Mouse (Mus musculus) CH12.LX (cell line): ENCODE measurements around the gene Slc12a6. TPM values are rescaled to one million over a fixed set of nuclear protein-coding genes. Genes with fewer than 3 reads are reported as not detected.

ENCODE experiments used
- DNase-seq: peaks from one replicate; pipeline ENCODE4 v3.0.0-alpha.2; 2013; ENCODE audit errors: extremely low read depth
- H3K27ac ChIP-seq: 2 replicates; pipeline ENCODE4 v1.5.1; 2012; ENCODE audit warnings: low read depth, mild to moderate bottlenecking, control low read depth, moderate library complexity; ENCODE audit not compliant: insufficient read depth
- H3K27me3 ChIP-seq: replicated peaks from 2 replicates; pipeline ENCODE3; 2012; ENCODE audit warnings: inconsistent platforms
- H3K36me3 ChIP-seq, 2 experiments: replicated peaks in 1 of 2; 2 replicates each; pipeline versions ENCODE3 to v1.6.1; 2012; ENCODE audit warnings: inconsistent platforms in 1 of 2, low read length in 1 of 2, mild to moderate bottlenecking in 1 of 2, mixed read lengths in 1 of 2, moderate library complexity in 1 of 2; ENCODE audit not compliant: control insufficient read depth in 1 of 2, insufficient read depth in 1 of 2
- H3K4me1 ChIP-seq, 2 experiments: 2 replicates each; pipeline ENCODE4 v1.6.1; 2012; ENCODE audit warnings: inconsistent platforms in 1 of 2, moderate library complexity in 1 of 2; ENCODE audit not compliant: insufficient read depth in 2 of 2, control insufficient read depth in 1 of 2
- H3K4me2 ChIP-seq: 2 replicates; pipeline ENCODE4 v1.6.1; 2012; ENCODE audit warnings: low read depth, mild to moderate bottlenecking, control low read depth; ENCODE audit not compliant: poor library complexity, insufficient read depth, severe bottlenecking
- H3K4me3 ChIP-seq, 3 experiments: fragments of 150-350 bp in 1 of 3; sonication (generic) in 1 of 3; replicated peaks in 1 of 3; 2 replicates each; pipeline versions ENCODE3 to v1.5.1; 2011 to 2012; ENCODE audit warnings: low read depth in 2 of 3, low read length in 2 of 3, mild to moderate bottlenecking in 2 of 3, moderate library complexity in 2 of 3, control low read depth in 1 of 3, improper control_type of control experiment in 1 of 3, inconsistent platforms in 1 of 3, mixed read lengths in 1 of 3; ENCODE audit not compliant: poor library complexity in 1 of 3
- H3K79me2 ChIP-seq: replicated peaks from 2 replicates; pipeline ENCODE4 v1.6.1; 2012; ENCODE audit warnings: mild to moderate bottlenecking, moderate library complexity; ENCODE audit not compliant: control insufficient read depth, poor library complexity, insufficient read depth, severe bottlenecking; ENCODE audit errors: extremely low read depth
- H3K9ac ChIP-seq: 2 replicates; pipeline ENCODE4 v1.6.1; 2012; ENCODE audit warnings: low read depth, mild to moderate bottlenecking, control low read depth, moderate library complexity; ENCODE audit not compliant: insufficient read depth
- H3K9me3 ChIP-seq: replicated peaks from 2 replicates; pipeline ENCODE3; 2012; ENCODE audit warnings: low read length, inconsistent platforms, mixed read lengths
- BHLHE40 ChIP-seq: IDR thresholded peaks from 2 replicates; pipeline ENCODE4 v1.6.1; 2011; ENCODE audit warnings: mild to moderate bottlenecking, low read depth, low read length, improper control_type of control experiment
- CHD1 ChIP-seq: IDR thresholded peaks from 2 replicates; pipeline ENCODE4 v1.6.1; 2012; ENCODE audit warnings: low read depth, low read length, improper control_type of control experiment, inconsistent platforms
- CTCF ChIP-seq, 2 experiments: IDR thresholded peaks in 1 of 2; conservative IDR thresholded peaks in 1 of 2; 2 replicates each; pipeline ENCODE4 v1.5.1; 2011 to 2012; ENCODE audit warnings: low read depth in 2 of 2, low read length in 2 of 2, improper control_type of control experiment in 1 of 2, inconsistent platforms in 1 of 2, mild to moderate bottlenecking in 1 of 2, moderate library complexity in 1 of 2
- E2F4 ChIP-seq: IDR thresholded peaks from 2 replicates; pipeline ENCODE4 v1.6.1; 2011; ENCODE audit warnings: low read depth, low read length, improper control_type of control experiment; ENCODE audit not compliant: insufficient replicate concordance
- ELF1 ChIP-seq: IDR thresholded peaks from 2 replicates; pipeline ENCODE4 v1.6.1; 2014; ENCODE audit warnings: low read depth, mild to moderate bottlenecking, inconsistent platforms, low read length, improper control_type of control experiment
- ETS1 ChIP-seq: conservative IDR thresholded peaks from 2 replicates; pipeline ENCODE4 v1.6.1; 2012; ENCODE audit warnings: low read depth, mild to moderate bottlenecking, inconsistent platforms, low read length, improper control_type of control experiment, moderate library complexity
- HCFC1 ChIP-seq: IDR thresholded peaks from 2 replicates; pipeline ENCODE4 v1.6.1; 2012; ENCODE audit warnings: low read depth, mild to moderate bottlenecking, inconsistent platforms, low read length, improper control_type of control experiment
- IRF4 ChIP-seq: IDR thresholded peaks from 2 replicates; pipeline ENCODE4 v1.6.1; 2014; ENCODE audit warnings: low read depth, mild to moderate bottlenecking, inconsistent platforms, low read length, improper control_type of control experiment
- JUN ChIP-seq: IDR thresholded peaks from 2 replicates; pipeline ENCODE4 v1.6.1; 2011; ENCODE audit warnings: low read depth, mild to moderate bottlenecking, low read length, improper control_type of control experiment, moderate library complexity; ENCODE audit not compliant: insufficient read depth
- KAT2A ChIP-seq: IDR thresholded peaks from 2 replicates; pipeline ENCODE4 v1.6.1; 2012; ENCODE audit warnings: low read length, improper control_type of control experiment, inconsistent platforms; ENCODE audit not compliant: insufficient replicate concordance
- MAFK ChIP-seq: IDR thresholded peaks from 2 replicates; pipeline ENCODE4 v1.6.1; 2011; ENCODE audit warnings: low read length, improper control_type of control experiment; ENCODE audit not compliant: insufficient replicate concordance
- MAX ChIP-seq: IDR thresholded peaks from 2 replicates; pipeline ENCODE4 v1.6.1; 2011; ENCODE audit warnings: low read length, improper control_type of control experiment
- MEF2A ChIP-seq: IDR thresholded peaks from 2 replicates; pipeline ENCODE4 v1.6.1; 2014; ENCODE audit warnings: low read depth, mild to moderate bottlenecking, inconsistent platforms, low read length, improper control_type of control experiment, borderline replicate concordance
- MXI1 ChIP-seq: IDR thresholded peaks from 2 replicates; pipeline ENCODE4 v1.6.1; 2011; ENCODE audit warnings: mild to moderate bottlenecking, low read depth, low read length, improper control_type of control experiment
- MYC ChIP-seq: IDR thresholded peaks from 2 replicates; pipeline ENCODE4 v1.6.1; 2011; ENCODE audit warnings: low read depth, mild to moderate bottlenecking, improper control_type of control experiment, low read length
- NELFE ChIP-seq: IDR thresholded peaks from 2 replicates; pipeline ENCODE4 v1.6.1; 2011; ENCODE audit warnings: low read depth, low read length, improper control_type of control experiment
- NRF1 ChIP-seq: IDR thresholded peaks from 2 replicates; pipeline ENCODE4 v1.6.1; 2014; ENCODE audit warnings: low read depth, mild to moderate bottlenecking, inconsistent platforms, low read length, improper control_type of control experiment, moderate library complexity
- PAX5 ChIP-seq: IDR thresholded peaks from 2 replicates; pipeline ENCODE4 v1.6.1; 2012; ENCODE audit warnings: low read length, inconsistent platforms, mixed read lengths
- POLR2A ChIP-seq: IDR thresholded peaks from 2 replicates; pipeline ENCODE4 v1.6.1; 2011; ENCODE audit warnings: low read depth, mild to moderate bottlenecking, improper control_type of control experiment, low read length
- POLR2AphosphoS2 ChIP-seq: IDR thresholded peaks from 2 replicates; pipeline ENCODE4 v1.6.1; 2011; ENCODE audit warnings: low read depth, low read length, improper control_type of control experiment
- RAD21 ChIP-seq: IDR thresholded peaks from 2 replicates; pipeline ENCODE4 v1.6.1; 2011; ENCODE audit warnings: low read depth, mild to moderate bottlenecking, low read length, improper control_type of control experiment, moderate library complexity
- SIN3A ChIP-seq: IDR thresholded peaks from 2 replicates; pipeline ENCODE4 v1.6.1; 2012; ENCODE audit warnings: low read length, improper control_type of control experiment, inconsistent platforms
- SMC3 ChIP-seq: IDR thresholded peaks from 2 replicates; pipeline ENCODE4 v1.6.1; 2011; ENCODE audit warnings: low read depth, low read length, improper control_type of control experiment
- TBP ChIP-seq: conservative IDR thresholded peaks from 2 replicates; pipeline ENCODE4 v1.6.1; 2011; ENCODE audit warnings: low read depth, low read length, improper control_type of control experiment
- TCF12 ChIP-seq: IDR thresholded peaks from 2 replicates; pipeline ENCODE4 v1.6.1; 2014; ENCODE audit warnings: low read depth, mild to moderate bottlenecking, inconsistent platforms, low read length, improper control_type of control experiment
- UBTF ChIP-seq: IDR thresholded peaks from 2 replicates; pipeline ENCODE4 v1.6.1; 2012; ENCODE audit warnings: low read depth, mild to moderate bottlenecking, inconsistent platforms, low read length, improper control_type of control experiment, moderate library complexity
- ZC3H11A ChIP-seq: IDR thresholded peaks from 2 replicates; pipeline ENCODE4 v1.6.1; 2012; ENCODE audit warnings: low read depth, mild to moderate bottlenecking, inconsistent platforms, low read length, improper control_type of control experiment
- ZKSCAN1 ChIP-seq: IDR thresholded peaks from 2 replicates; pipeline ENCODE4 v1.6.1; 2012; ENCODE audit warnings: low read depth, inconsistent platforms, low read length, improper control_type of control experiment, borderline replicate concordance
- dilution Hi-C: fragments of 300-500 bp; cut with MboI; formaldehyde crosslinking; loops from 2 replicates; pipeline ENCODE4 v1.14.3; 2020; ENCODE audit warnings: low sequenced_read_pairs; ENCODE audit not compliant: extremely low pct_unique_long_range_greater_than_20kb, extremely low pct_ligation_motif_present
- in situ Hi-C: fragments of 300-500 bp; cut with MboI; formaldehyde crosslinking; loops from 3 replicates; pipeline ENCODE4 v1.14.3; 2019; ENCODE audit warnings: low sequenced_read_pairs, low pct_ligation_motif_present, low pct_unique_long_range_greater_than_20kb, mixed read lengths
- polyA plus RNA-seq: library from polyadenylated mRNA; unstranded; fragments of >175 nt; gene quantifications from 2 replicates; pipeline ENCODE4 v1.2.1, GENCODE M21; 2012; ENCODE audit warnings: low read depth; ENCODE audit not compliant: insufficient read length
- total RNA-seq, 2 experiments: library from RNA; depleted of rRNA; stranded (reverse); fragments of 300-350 nt in 1 of 2; fragments of >200 nt in 1 of 2; gene quantifications; 2 replicates each; pipeline ENCODE4 v1.2.3; 2012 to 2014

Slc12a6 gene
- total and polyA plus RNA-seq, 3 experiments, result 7.8 to 14.8 (median 10.5) TPM

GRCm38 (mm10) chr2:112374610-112375009 is 109.0 kb downstream of the Slc12a6 start:
- peaks cover 4% of the 10 kb centered on the region for H3K79me2 ChIP-seq
- in situ Hi-C loops, result loop anchor here (5.0 to 10.0 kb wide), 2 partner anchors 80 to 103 kb away; partner anchors contain the start of gene Emc7
- dilution Hi-C loops, result no loop called here
- TF ChIP-seq NRF1 (no peak), NELFE (no peak), CHD1 (no peak), IRF4 (no peak), SIN3A (no peak), ZKSCAN1 (no peak), ZC3H11A (no peak), MXI1 (no peak), TBP (no peak), MAX (no peak), MAFK (no peak), BHLHE40 (no peak), E2F4 (no peak), HCFC1 (no peak), ETS1 (no peak), MEF2A (no peak), ELF1 (no peak)
- TF ChIP-seq, all 38 proteins: peak for 0
- Histone ChIP-seq H3K27me3 (peaks cover 4% of the 10 kb centered on the region), H3K4me3 (no peak overlapping the region), H3K9ac (no peak overlapping the region), H3K27ac (no peak overlapping the region), H3K9me3 (no peaks in the 10 kb centered on the region), H3K36me3 (peaks cover 0 to 4% of the 10 kb centered on the region in 2 experiments), H3K4me1 (peaks cover 0 to 7% of the 10 kb centered on the region in 2 experiments; a peak in 2 of 4 replicates), H3K4me2 (no peak overlapping the region)
- DNase-seq, result no peak

GRCm38 (mm10) chr2:112378973-112379898 is 113.6 kb downstream of the Slc12a6 start, which contains the start of gene Katnbl1:
Gene Katnbl1 (plus strand): TSS chr2:112379211.
- Histone ChIP-seq H3K36me3 (peaks cover 0 to 9% of the 10 kb centered on the region in 2 experiments), H3K4me2 (peak within 1 kb of the TSS; percentile 99), H3K4me1 (peaks cover 0 to 24% of the 10 kb centered on the region in 2 experiments; a peak in 2 of 4 replicates), H3K27ac (no peak within 1 kb of the TSS), H3K9ac (peak within 1 kb of the TSS; percentile 97), H3K79me2 (peaks cover 42% of the 10 kb centered on the region), H3K9me3 (no peaks in the 10 kb centered on the region), H3K4me3 (peak within 1 kb of the TSS; percentile 81 to 85 (median 83)), H3K27me3 (peaks cover 4% of the 10 kb centered on the region)
- peak; percentile 90 for DNase-seq
- in situ Hi-C loops, result loop anchor here (5.0 to 10.0 kb wide), 2 partner anchors 76 to 98 kb away; partner anchors contain the start of gene Emc7
- dilution Hi-C loops, result no loop called here
- TF ChIP-seq E2F4 (no peak), SMC3 (peak; percentile 92), TCF12 (peak; percentile 81), KAT2A (0 out of 2 replicates have a peak, but pooled peaks have one; percentile 17), MXI1 (peak; percentile 85; the same call in 1 of the 2 replicates), UBTF (peak; percentile 96), CTCF (conservative IDR thresholded peaks at IDR 0.05 in 1 of 2, IDR thresholded peaks at IDR 0.05 in 1 of 2; ENCODE audit: low read depth in 2 of 2, low read length in 2 of 2) (peak in 1 of 2 experiments; percentile 97; a peak in 2 of 4 replicates), RAD21 (peak; percentile 91), POLR2AphosphoS2 (peak; percentile 66; the same call in 1 of the 2 replicates), ZKSCAN1 (no peak), JUN (no peak), MAX (peak; percentile 91), POLR2A (peak; percentile 90), SIN3A (peak; percentile 87; the same call in 1 of the 2 replicates), CHD1 (no peak), MYC (peak; percentile 88), NELFE (peak; percentile 88), PAX5 (no peak), IRF4 (peak; percentile 67), NRF1 (0 out of 2 replicates have a peak, but pooled peaks have one; percentile 39), HCFC1 (peak; percentile 63)
